ENCODE assay signal across 9 mouse cellular contexts in the genomic region with DNA sequence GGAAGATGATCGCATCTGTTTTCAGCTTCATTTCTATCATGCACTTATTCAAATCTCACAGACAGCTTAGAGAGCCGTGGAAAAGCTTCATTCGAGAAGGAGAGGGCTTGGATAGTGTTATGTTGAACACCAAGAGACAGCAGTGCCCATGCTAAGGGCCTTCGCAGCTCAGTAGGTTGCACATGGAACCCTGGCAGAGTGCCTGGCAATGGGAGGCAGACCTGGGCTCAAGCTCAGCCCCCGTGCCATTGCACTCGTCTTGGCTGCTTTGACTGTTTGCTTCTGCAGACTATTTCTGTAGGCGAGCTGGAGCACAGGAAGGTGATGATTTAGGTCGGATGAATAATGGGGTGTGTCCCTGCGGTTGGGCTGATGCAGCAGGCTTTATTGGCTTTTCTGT. TPM values are rescaled to one million over a fixed set of nuclear protein-coding genes. Genes with fewer than 3 reads are reported as not detected.
A peak's percentile ranks its signal among the peaks of the same experiment; 100 is the strongest.
DNase-seq lines count a peak whose midpoint lies in the region; ATAC-seq and TF ChIP-seq lines count a peak whose summit lies in the region.
"Had no signal": no experiment of that assay in that cellular context is flagged by ENCODE, and none has a peak within 500 bp of the region (broad histone marks: within the 10 kb centered on the region; RNA-seq: fewer than 3 reads in every experiment).

No protein-coding gene starts in this region.

- H3K27me3 ChIP-seq in kidney, embryonic 15.5 days = no peaks in the 10 kb centered on the region
- H3K27me3 ChIP-seq in forebrain, embryonic 14.5 days (replicated peaks; ENCODE audit: control insufficient read depth, insufficient read depth, low read length) = no peaks in the 10 kb centered on the region
- H3K27me3 ChIP-seq: liver, embryonic 13.5 days had no signal

- peaks cover 11% of the 10 kb centered on the region; the same call in 1 of the 2 replicates for H3K4me1 ChIP-seq in kidney, embryonic 15.5 days
- H3K4me1 ChIP-seq in forebrain, embryonic 14.5 days (ENCODE audit: control insufficient read depth, insufficient read depth, low read length) = peaks cover 11% of the 10 kb centered on the region

- peaks cover 14% of the 10 kb centered on the region for H3K36me3 ChIP-seq in kidney, embryonic 15.5 days
- peaks cover 8% of the 10 kb centered on the region for H3K36me3 ChIP-seq in forebrain, embryonic 14.5 days (ENCODE audit: control insufficient read depth, insufficient read depth, low read length)

- peak; percentile 54 for DNase-seq in kidney, adult 18-20 months
- peak; percentile 79 for DNase-seq in brain, embryonic 14.5 days (ENCODE audit: low read depth)
- DNase-seq in forebrain, embryonic 14.5 days (ENCODE audit: low spot score) = peak; percentile 68
- peak; percentile 39 to 50 for DNase-seq in kidney, postnatal 4 days
- peak; percentile 29 for DNase-seq in telencephalon, adult 2 months (ENCODE audit: low read depth, low spot score)
- DNase-seq in yolk sac, embryonic 10.5 days (ENCODE audit: low spot score) = no peak
- no peak for DNase-seq in urinary bladder, postnatal 4 days (ENCODE audit: low spot score in 2 of 2)
- DNase-seq: liver, embryonic 13.5 days had no signal

- no peak for TF ChIP-seq CTCF in brain, embryonic 14.5 days (IDR thresholded peaks at IDR 0.05; ENCODE audit: borderline replicate concordance, extremely low read depth, insufficient read depth, insufficient read length)

- H3K4me2 ChIP-seq in kidney, embryonic 15.5 days = no peak overlapping the region
- no peak overlapping the region for H3K4me2 ChIP-seq in forebrain, embryonic 14.5 days (ENCODE audit: low read length)
- H3K4me2 ChIP-seq: liver, embryonic 13.5 days had no signal

- no peak overlapping the region for H3K4me3 ChIP-seq in kidney, embryonic 15.5 days (replicated peaks)
- no peak overlapping the region for H3K4me3 ChIP-seq in forebrain, embryonic 14.5 days (ENCODE audit: low read depth, low read length)
- H3K4me3 ChIP-seq: liver, embryonic 13.5 days had no signal

- no peak for ATAC-seq in kidney, embryonic 15.5 days (replicated peaks; ENCODE audit: low FRiP score)
- ATAC-seq in forebrain, embryonic 14.5 days = peak; percentile 53; the same call in 1 of the 2 replicates

- no peaks in the 10 kb centered on the region for H3K9me3 ChIP-seq in kidney, embryonic 15.5 days (replicated peaks)
- no peaks in the 10 kb centered on the region for H3K9me3 ChIP-seq in forebrain, embryonic 14.5 days (replicated peaks; ENCODE audit: control insufficient read depth, low read length)
- H3K9me3 ChIP-seq: liver, embryonic 13.5 days had no signal

- H3K27ac ChIP-seq in kidney, embryonic 15.5 days = no peak overlapping the region
- peak overlapping the region; percentile 76 for H3K27ac ChIP-seq in forebrain, embryonic 14.5 days (ENCODE audit: low read depth, low read length)
- H3K27ac ChIP-seq: liver, embryonic 13.5 days had no signal

- TF ChIP-seq POLR2A in brain, embryonic 14.5 days (IDR thresholded peaks at IDR 0.05; ENCODE audit: borderline replicate concordance, extremely low read depth, insufficient read depth, insufficient read length, poor library complexity, severe bottlenecking) = no peak

- WGBS in kidney, embryonic 15.5 days = 61% methylated on average over 9 of the region's 9 CpGs
- WGBS in forebrain, embryonic 14.5 days = 56% methylated on average over 9 of the region's 9 CpGs

- H3K9ac ChIP-seq in kidney, embryonic 15.5 days = no peak overlapping the region
- H3K9ac ChIP-seq in forebrain, embryonic 14.5 days (ENCODE audit: low read length) = no peak overlapping the region
- H3K9ac ChIP-seq: liver, embryonic 13.5 days had no signal

RNA-seq across cellular contexts. Expression of gene Dstyk, which starts 14.4 kb away (rescaled TPM):
- 15.2 and 15.5 TPM in 2 replicates for polyA plus RNA-seq in kidney, embryonic 15.5 days (2015; fragmentation: Nextera tagmentation; extraction: Ambion mirVana)
- polyA plus RNA-seq in brain, embryonic 14.5 days (2012; rRNA removed) = 13.4 and 13.6 TPM in 2 replicates
- polyA plus RNA-seq in forebrain, embryonic 14.5 days (2014; fragmentation: Nextera tagmentation; extraction: Ambion mirVana) = 7.7 and 8.9 TPM in 2 replicates

RNA-seq across cellular contexts. Expression of gene Tmcc2, which starts 40.6 kb away (rescaled TPM):
- 11.9 and 15.5 TPM in 2 replicates for polyA plus RNA-seq in kidney, embryonic 15.5 days (2015; fragmentation: Nextera tagmentation; extraction: Ambion mirVana)
- polyA plus RNA-seq in brain, embryonic 14.5 days (2012; rRNA removed) = 53.1 and 74.0 TPM in 2 replicates
- polyA plus RNA-seq in forebrain, embryonic 14.5 days (2014; fragmentation: Nextera tagmentation; extraction: Ambion mirVana) = 18.2 and 23.1 TPM in 2 replicates

RNA-seq across cellular contexts. Expression of gene Rbbp5, which starts 45.4 kb away (rescaled TPM):
- polyA plus RNA-seq in kidney, embryonic 15.5 days (2015; fragmentation: Nextera tagmentation; extraction: Ambion mirVana) = 48.1 and 49.7 TPM in 2 replicates
- polyA plus RNA-seq in brain, embryonic 14.5 days (2012; rRNA removed) = 51.7 and 54.8 TPM in 2 replicates
- polyA plus RNA-seq in forebrain, embryonic 14.5 days (2014; fragmentation: Nextera tagmentation; extraction: Ambion mirVana) = 46.5 and 53.7 TPM in 2 replicates

Comparison
In these comparisons a context has a peak if more than half of its experiments do, and no peak if none do; other contexts are left out.
1. DNase-seq: peak in kidney, adult 18-20 months (single experiment), brain, embryonic 14.5 days (single experiment), forebrain, embryonic 14.5 days (single experiment), kidney, postnatal 4 days (2 of 2) and telencephalon, adult 2 months (single experiment); none in yolk sac, embryonic 10.5 days (single experiment) and urinary bladder, postnatal 4 days (0 of 2).